8 mouse cellular contexts compared by ENCODE assay signal in genomic region chr2:37430593-37431464, GRCm38 (mm10). TPM values are rescaled to one million over a fixed set of nuclear protein-coding genes. Genes with fewer than 3 reads are reported as not detected.
DNase-seq lines count a peak whose midpoint lies in the region; ATAC-seq lines count a peak whose summit lies in the region.

No protein-coding gene starts in this region.

- under 1% methylated on average over 38 of the region's 38 CpGs for WGBS in intestine, embryonic 14.5 days

- H3K9ac ChIP-seq in intestine, embryonic 14.5 days (ENCODE audit: low read length) = peak overlapping the region; percentile 83

- DNase-seq in adrenal gland, adult 2 months = peak; percentile 88
- peak; percentile 95 for DNase-seq in embryo, embryonic 11 days
- DNase-seq in gastrocnemius, postnatal 14 days = peak; percentile 81
- peak; percentile 91 for DNase-seq in intestine, embryonic 14.5 days (ENCODE audit: low spot score)
- DNase-seq in left cerebral cortex, postnatal 10 days (ENCODE audit: extremely low spot score in 1 of 2, low spot score in 2 of 2) = peak; percentile 89 to 90
- peak; percentile 92 to 95 for DNase-seq in right cerebral cortex, postnatal 10 days (ENCODE audit: low spot score in 2 of 2)
- DNase-seq in urinary bladder, postnatal 14 days (ENCODE audit: low spot score) = peak; percentile 83

- ATAC-seq in intestine, embryonic 14.5 days (replicated peaks; ENCODE audit: low FRiP score, low TSS enrichment, low read depth) = peak; percentile 95
- peak; percentile 90 for ATAC-seq in megakaryocyte progenitor cell, adult 5-6 weeks (replicated peaks; ENCODE audit: poor library complexity)

- H3K4me1 ChIP-seq in intestine, embryonic 14.5 days (replicated peaks; ENCODE audit: control insufficient read depth, insufficient read depth, low read length) = peaks cover 11% of the 10 kb centered on the region

- no peaks in the 10 kb centered on the region for H3K9me3 ChIP-seq in intestine, embryonic 14.5 days (ENCODE audit: control insufficient read depth, low read length)

- H3K4me2 ChIP-seq in intestine, embryonic 14.5 days (ENCODE audit: low read length) = peak overlapping the region; percentile 92

- no peaks in the 10 kb centered on the region for H3K27me3 ChIP-seq in intestine, embryonic 14.5 days (replicated peaks; ENCODE audit: control insufficient read depth, insufficient read depth, low read length)

- H3K36me3 ChIP-seq in intestine, embryonic 14.5 days (ENCODE audit: control insufficient read depth, insufficient read depth, low read length) = peaks cover 39% of the 10 kb centered on the region

- peak overlapping the region; percentile 88 for H3K4me3 ChIP-seq in intestine, embryonic 14.5 days (ENCODE audit: low read depth, low read length)

- peak overlapping the region; percentile 94 for H3K27ac ChIP-seq in intestine, embryonic 14.5 days (ENCODE audit: low read depth)

- intact Hi-C loops in gastrocnemius, postnatal 14 days (cut with DNase I; ENCODE audit: low total_unique reads) = no loop called here
- intact Hi-C loops in left cerebral cortex, postnatal 10 days (cut with DNase I) = no loop called here

RNA-seq across cellular contexts. Expression of gene Rc3h2, which starts 8.1 kb away (rescaled TPM):
- total RNA-seq in adrenal gland, adult 2 months (2021) = 10 to 100 TPM; 39.2 to 40.2 TPM
- 2.0 and 3.1 TPM in 2 replicates for polyA plus RNA-seq in adrenal gland, adult 2 months (2012; rRNA removed)
- 10 to 100 TPM; 30.4 to 33.4 TPM for total RNA-seq in gastrocnemius, postnatal 14 days (2021)
- polyA plus RNA-seq in intestine, embryonic 14.5 days (2014; fragmentation: Nextera tagmentation; extraction: Ambion mirVana) = 16.4 and 19.1 TPM in 2 replicates
- total RNA-seq in left cerebral cortex, postnatal 10 days (2021) = 10 to 100 TPM; 91.1 to 93.3 TPM
- total RNA-seq in megakaryocyte progenitor cell, adult 5-6 weeks (2015) = 28.8 and 29.9 TPM in 2 replicates
- total RNA-seq in megakaryocyte progenitor cell, adult 5-6 weeks (2017) = 23.1 and 37.1 TPM in 2 replicates

RNA-seq across cellular contexts. Expression of gene Zbtb26, which starts 12.1 kb away (rescaled TPM):
- total RNA-seq in adrenal gland, adult 2 months (2021) = 1 to 10 TPM; 7.3 to 9.7 TPM
- polyA plus RNA-seq in adrenal gland, adult 2 months (2012; rRNA removed) = 0.63 and 0.68 TPM in 2 replicates
- total RNA-seq in gastrocnemius, postnatal 14 days (2021) = 1 to 10 TPM; 2.9 TPM
- 7.0 and 9.8 TPM in 2 replicates for polyA plus RNA-seq in intestine, embryonic 14.5 days (2014; fragmentation: Nextera tagmentation; extraction: Ambion mirVana)
- total RNA-seq in left cerebral cortex, postnatal 10 days (2021) = 1 to 10 TPM; 8.0 to 8.7 TPM
- total RNA-seq in megakaryocyte progenitor cell, adult 5-6 weeks (2015) = 7.3 and 8.3 TPM in 2 replicates
- total RNA-seq in megakaryocyte progenitor cell, adult 5-6 weeks (2017) = 8.2 and 11.8 TPM in 2 replicates

RNA-seq across cellular contexts. Expression of gene Zbtb6, which starts 12.1 kb away (rescaled TPM):
- 10 to 100 TPM; 14.3 to 15.3 TPM for total RNA-seq in adrenal gland, adult 2 months (2021)
- 0.64 and 1.00 TPM in 2 replicates for polyA plus RNA-seq in adrenal gland, adult 2 months (2012; rRNA removed)
- 1 to 10 TPM; 3.3 to 3.9 TPM for total RNA-seq in gastrocnemius, postnatal 14 days (2021)
- polyA plus RNA-seq in intestine, embryonic 14.5 days (2014; fragmentation: Nextera tagmentation; extraction: Ambion mirVana) = 3.8 and 4.8 TPM in 2 replicates
- total RNA-seq in left cerebral cortex, postnatal 10 days (2021) = 10 to 100 TPM; 16.6 to 17.0 TPM
- 16.2 and 17.4 TPM in 2 replicates for total RNA-seq in megakaryocyte progenitor cell, adult 5-6 weeks (2015)
- total RNA-seq in megakaryocyte progenitor cell, adult 5-6 weeks (2017) = 20.3 and 22.3 TPM in 2 replicates

RNA-seq across cellular contexts. Expression of gene Rabgap1, which starts 12.2 kb away (rescaled TPM):
- 10 to 100 TPM; 51.9 to 56.8 TPM for total RNA-seq in adrenal gland, adult 2 months (2021)
- polyA plus RNA-seq in adrenal gland, adult 2 months (2012; rRNA removed) = 4.6 and 6.4 TPM in 2 replicates
- total RNA-seq in gastrocnemius, postnatal 14 days (2021) = 10 to 100 TPM; 28.9 to 35.2 TPM
- 42.5 and 44.6 TPM in 2 replicates for polyA plus RNA-seq in intestine, embryonic 14.5 days (2014; fragmentation: Nextera tagmentation; extraction: Ambion mirVana)
- total RNA-seq in left cerebral cortex, postnatal 10 days (2021) = 10 to 100 TPM; 88.7 to 93.0 TPM
- total RNA-seq in megakaryocyte progenitor cell, adult 5-6 weeks (2015) = 20.0 and 31.9 TPM in 2 replicates
- total RNA-seq in megakaryocyte progenitor cell, adult 5-6 weeks (2017) = 30.4 and 39.1 TPM in 2 replicates

Comparison
In these comparisons a context has a peak if more than half of its experiments do, and no peak if none do; other contexts are left out.
1. Peak in every context shown above with its lines: DNase-seq, ATAC-seq, H3K4me3 ChIP-seq and H3K27ac ChIP-seq.